In the genomic region with DNA sequence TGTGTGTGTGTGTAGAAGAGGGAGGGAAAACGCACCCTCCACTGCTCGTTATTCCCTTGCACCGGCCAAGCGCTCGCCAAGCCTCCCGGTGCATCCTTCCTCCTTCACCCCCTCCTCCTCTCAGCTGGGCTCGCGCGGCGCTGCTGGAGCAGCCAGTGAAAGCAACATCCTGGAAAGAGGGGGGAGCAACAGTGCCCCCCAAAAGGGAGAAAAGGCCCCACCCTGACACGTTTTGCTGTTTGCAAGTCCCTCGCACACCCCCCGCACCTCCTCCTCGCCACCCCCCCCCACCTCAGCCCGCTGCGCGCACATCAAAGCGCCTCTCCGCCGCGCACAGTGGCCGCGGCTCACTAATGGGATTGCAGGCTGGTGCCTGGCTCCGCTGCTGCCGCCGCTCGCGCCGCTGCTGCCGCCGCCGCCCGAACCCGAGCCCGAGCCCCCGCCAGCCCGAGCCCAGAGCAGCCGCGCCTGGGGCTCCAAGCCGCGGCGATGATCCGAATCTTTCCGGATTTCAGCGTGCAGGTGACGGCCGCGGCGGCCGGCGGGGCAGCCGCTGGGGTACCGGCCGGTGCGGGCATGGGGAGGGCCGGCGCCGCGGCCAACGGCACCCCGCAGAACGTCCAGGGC, we compare ENCODE assay signal across 8 mouse cellular contexts. TPM values are rescaled to one million over a fixed set of nuclear protein-coding genes. Genes with fewer than 3 reads are reported as not detected.
A peak's percentile ranks its signal among the peaks of the same experiment; 100 is the strongest.
DNase-seq lines count a peak whose midpoint lies in the region; ATAC-seq and TF ChIP-seq lines count a peak whose summit lies in the region.

TSS of gene Npas3 (plus strand) at position 577 of the 627 bp plus-strand sequence.

- no peak for TF ChIP-seq POLR2A in testis, adult 2 months (IDR thresholded peaks at IDR 0.05; ENCODE audit: control insufficient read depth, low read depth, low read length)

- WGBS in heart, embryonic 14.5 days, result 1% methylated on average over 52 of the region's 62 CpGs
- WGBS in midbrain, embryonic 13.5 days, result under 1% methylated on average over 50 of the region's 62 CpGs

- peak within 1 kb of the TSS; percentile 53 for H3K4me3 ChIP-seq in testis, adult 2 months (ENCODE audit: control insufficient read depth, low read depth, low read length)
- H3K4me3 ChIP-seq in heart, embryonic 14.5 days (ENCODE audit: control insufficient read depth in 1 of 2, insufficient read depth in 1 of 2, low read depth in 1 of 2, low read length in 2 of 2), result peak within 1 kb of the TSS; percentile 50 to 58
- H3K4me3 ChIP-seq in midbrain, embryonic 13.5 days (replicated peaks), result peak within 1 kb of the TSS; percentile 90

- peaks cover 14% of the 10 kb centered on the region for H3K4me1 ChIP-seq in testis, adult 2 months (ENCODE audit: control insufficient read depth, insufficient read depth, low read length)
- peaks cover 10 to 21% of the 10 kb centered on the region in 2 experiments for H3K4me1 ChIP-seq in heart, embryonic 14.5 days (ENCODE audit: control insufficient read depth in 2 of 2, insufficient read depth in 2 of 2, low read length in 2 of 2)
- H3K4me1 ChIP-seq in midbrain, embryonic 13.5 days (replicated peaks), result peaks cover 42% of the 10 kb centered on the region

- H3K27ac ChIP-seq in testis, adult 2 months (ENCODE audit: control insufficient read depth, insufficient read depth, low read depth, low read length), result no peak within 1 kb of the TSS
- no peak within 1 kb of the TSS for H3K27ac ChIP-seq in heart, embryonic 14.5 days (replicated peaks in 1 of 2; ENCODE audit: control insufficient read depth in 1 of 2, insufficient read depth in 1 of 2, low read depth in 2 of 2, low read length in 2 of 2)
- peak within 1 kb of the TSS; percentile 97 for H3K27ac ChIP-seq in midbrain, embryonic 13.5 days

- peak within 1 kb of the TSS; percentile 96 for H3K4me2 ChIP-seq in heart, embryonic 14.5 days (ENCODE audit: low read length)
- H3K4me2 ChIP-seq in midbrain, embryonic 13.5 days (replicated peaks), result peak within 1 kb of the TSS; percentile 70

- no peak for DNase-seq in testis, postnatal 14 days (ENCODE audit: low spot score)
- peak; percentile 50 for DNase-seq in embryo, embryonic 11.5 days (ENCODE audit: low read depth, low spot score)
- DNase-seq in layer of hippocampus, postnatal 25 days (ENCODE audit: extremely low spot score in 1 of 2, low spot score in 1 of 2), result peak; percentile 30 to 38
- DNase-seq in adipocyte (ENCODE audit: low spot score), result no peak
- no peak for DNase-seq in c-Kit-positive CD71-positive TER-119-positive erythroid progenitor cells, embryonic 14.5 days (ENCODE audit: low spot score)

- no peaks in the 10 kb centered on the region for H3K36me3 ChIP-seq in testis, adult 2 months (ENCODE audit: control insufficient read depth, insufficient read depth, low read length)
- H3K36me3 ChIP-seq in heart, embryonic 14.5 days (ENCODE audit: control insufficient read depth, insufficient read depth, low read length), result no peaks in the 10 kb centered on the region
- no peaks in the 10 kb centered on the region for H3K36me3 ChIP-seq in midbrain, embryonic 13.5 days

- no peaks in the 10 kb centered on the region for H3K9me3 ChIP-seq in heart, embryonic 14.5 days (ENCODE audit: control insufficient read depth, low read length)
- H3K9me3 ChIP-seq in midbrain, embryonic 13.5 days, result no peaks in the 10 kb centered on the region

- peaks cover 10% of the 10 kb centered on the region for H3K27me3 ChIP-seq in testis, adult 2 months (ENCODE audit: control insufficient read depth, insufficient read depth, low read length)
- H3K27me3 ChIP-seq in heart, embryonic 14.5 days (ENCODE audit: control insufficient read depth, insufficient read depth, low read length), result peaks cover 71% of the 10 kb centered on the region
- H3K27me3 ChIP-seq in midbrain, embryonic 13.5 days, result 0 out of 2 replicates have a peak, but pooled peaks cover 3% of the 10 kb centered on the region

- peak within 1 kb of the TSS; percentile 60 for H3K9ac ChIP-seq in heart, embryonic 14.5 days (ENCODE audit: low read length)
- peak within 1 kb of the TSS; percentile 97 for H3K9ac ChIP-seq in midbrain, embryonic 13.5 days (replicated peaks)

- ATAC-seq in heart, embryonic 14.5 days (ENCODE audit: insufficient number of reproducible peaks, insufficient read depth, low FRiP score, low read depth), result no peak
- peak; percentile 90 for ATAC-seq in midbrain, embryonic 13.5 days

- no peak for TF ChIP-seq CTCF in testis, adult 2 months (IDR thresholded peaks at IDR 0.05; ENCODE audit: control insufficient read depth, insufficient read depth, insufficient replicate concordance, low read depth, low read length)

RNA-seq across cellular contexts. Expression of gene Npas3, which starts in this region (rescaled TPM):
- polyA plus RNA-seq in testis, adult 2 months (2012; rRNA removed), result 0.91 and 0.96 TPM in 2 replicates
- polyA plus RNA-seq in heart, embryonic 14.5 days (2014; fragmentation: Nextera tagmentation; extraction: Ambion mirVana), result 1.3 and 3.9 TPM in 2 replicates
- total RNA-seq in layer of hippocampus, postnatal 25 days (2021), result 10 to 100 TPM; 26.4 to 37.1 TPM
- polyA plus RNA-seq in midbrain, embryonic 13.5 days (2015; fragmentation: Nextera tagmentation; extraction: Ambion mirVana), result 28.9 and 32.7 TPM in 2 replicates

Comparison
In these comparisons a context has a peak if more than half of its experiments do, and no peak if none do; other contexts are left out.
1. DNase-seq: peak in embryo, embryonic 11.5 days (single experiment) and layer of hippocampus, postnatal 25 days (2 of 2); none in testis, postnatal 14 days (single experiment), adipocyte (single experiment) and c-Kit-positive CD71-positive TER-119-positive erythroid progenitor cells, embryonic 14.5 days (single experiment).
2. Peak in every context shown above with its lines, with median percentiles within 50 percentile points of each other: H3K4me3 ChIP-seq.